Mouse (Mus musculus) liver, embryonic 11.5 days (tissue): ENCODE measurements around the gene BC049352. TPM values are rescaled to one million over a fixed set of nuclear protein-coding genes. Genes with fewer than 3 reads are reported as not detected.

Source experiments
- ATAC-seq: fragments of 200-750 bp; cut with Nextera tagmentation; replicated peaks from 2 replicates; pipeline ENCODE4 v1.8.0; 2017; ENCODE audit warnings: moderate number of reproducible peaks, mild to moderate bottlenecking, moderate TSS enrichment, moderate library complexity; ENCODE audit not compliant: low FRiP score
- DNase-seq: peaks from one replicate; pipeline ENCODE4 v3.0.0-alpha.2; 2017; ENCODE audit warnings: low spot score
- H3K27ac ChIP-seq: fragments of 300-500 bp; sonication (generic); 2 replicates; pipeline ENCODE4 v1.5.1; 2014; ENCODE audit warnings: mild to moderate bottlenecking, low read depth, low read length, control low read depth
- H3K27me3 ChIP-seq: fragments of 300-500 bp; sonication (generic); replicated peaks from 2 replicates; pipeline ENCODE4 v1.6.1; 2014; ENCODE audit warnings: low read length, mixed read lengths; ENCODE audit not compliant: control insufficient read depth, insufficient read depth
- H3K36me3 ChIP-seq: fragments of 300-500 bp; sonication (generic); 2 replicates; pipeline ENCODE4 v1.6.1; 2014; ENCODE audit warnings: mild to moderate bottlenecking, low read length, moderate library complexity, mixed read lengths; ENCODE audit not compliant: control insufficient read depth, insufficient read depth
- H3K4me1 ChIP-seq: fragments of 300-500 bp; sonication (generic); replicated peaks from 2 replicates; pipeline ENCODE4 v1.6.1; 2014; ENCODE audit warnings: low read length, mixed read lengths; ENCODE audit not compliant: control insufficient read depth, insufficient read depth
- H3K4me2 ChIP-seq: fragments of 300-500 bp; sonication (generic); 2 replicates; pipeline ENCODE4 v1.6.1; 2014; ENCODE audit warnings: mild to moderate bottlenecking, control low read depth, moderate library complexity
- H3K4me3 ChIP-seq: fragments of 300-500 bp; sonication (generic); 2 replicates; pipeline ENCODE4 v1.5.1; 2014; ENCODE audit warnings: low read depth, low read length, control low read depth
- H3K9ac ChIP-seq: fragments of 300-500 bp; sonication (generic); 2 replicates; pipeline ENCODE4 v1.6.1; 2014; ENCODE audit warnings: low read depth, low read length, control low read depth
- H3K9me3 ChIP-seq: fragments of 300-500 bp; sonication (generic); 2 replicates; pipeline ENCODE4 v1.6.1; 2016; ENCODE audit warnings: low read length, inconsistent platforms, mixed read lengths; ENCODE audit not compliant: control insufficient read depth
- WGBS: fragments of 180-500 bp; shearing (Covaris S2); extraction: QIAGEN DNeasy Blood & Tissue Kit; methylation state at CpG from one replicate; pipeline ENCODE4 v1.1.7; 2014; 5-methylcytosine and 5-hydroxymethylcytosine counted together
- polyA plus RNA-seq: library from polyadenylated mRNA; unstranded; fragments of >200 nt; fragmentation: Nextera tagmentation; extraction: Ambion mirVana; gene quantifications from 2 replicates; pipeline ENCODE4 v1.2.1, GENCODE M21; 2014

The BC049352 gene
- polyA plus RNA-seq, 1 experiment from 2014 or later, result 0.15 TPM

- no peak overlapping the region for H3K27ac ChIP-seq
- peaks cover 57% of the 10 kb centered on the region for H3K27me3 ChIP-seq
- peak overlapping the region; percentile 30 for H3K4me3 ChIP-seq
- no peaks in the 10 kb centered on the region for H3K9me3 ChIP-seq
- 10% methylated on average over 27 of the region's 27 CpGs for whole genome bisulfite sequencing
- peak overlapping the region; percentile 56 for H3K4me2 ChIP-seq
- no peak overlapping the region for H3K9ac ChIP-seq
- H3K36me3 ChIP-seq, result no peaks in the 10 kb centered on the region
- no peak for DNase-seq
- no peaks in the 10 kb centered on the region for H3K4me1 ChIP-seq
- no peak for ATAC-seq
Observed at GRCm38 (mm10) chr9:45145533-45146266, 36.1 kb upstream of the BC049352 start.

DNA sequence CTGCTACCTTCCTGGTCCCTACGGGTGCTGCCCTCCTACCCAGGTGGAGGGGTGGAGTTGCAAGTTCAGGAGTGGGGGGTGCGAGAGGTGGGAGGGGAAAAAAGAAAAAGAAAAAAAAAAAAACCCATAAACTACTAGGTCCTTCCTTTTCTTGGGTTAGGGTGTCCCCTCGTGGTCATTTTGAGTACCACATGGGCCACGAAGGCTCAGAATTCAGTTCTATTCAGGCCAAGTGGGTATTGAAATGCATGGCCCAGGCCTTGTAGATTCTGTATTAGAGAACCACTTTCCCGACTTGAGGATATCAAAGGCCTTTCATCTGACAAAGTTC, 35.6 kb upstream of the BC049352 start:
- Histone ChIP-seq H3K4me1 (no peaks in the 10 kb centered on the region), H3K9ac (no peak overlapping the region), H3K4me2 (peak overlapping the region; percentile 56), H3K27me3 (peaks cover 54% of the 10 kb centered on the region), H3K27ac (no peak overlapping the region), H3K4me3 (peak overlapping the region; percentile 30), H3K36me3 (no peaks in the 10 kb centered on the region), H3K9me3 (no peaks in the 10 kb centered on the region)
- DNase-seq, result peak; percentile 48
- no peak for ATAC-seq
- whole genome bisulfite sequencing, result 5% methylated on average over 5 of the region's 5 CpGs

DNA sequence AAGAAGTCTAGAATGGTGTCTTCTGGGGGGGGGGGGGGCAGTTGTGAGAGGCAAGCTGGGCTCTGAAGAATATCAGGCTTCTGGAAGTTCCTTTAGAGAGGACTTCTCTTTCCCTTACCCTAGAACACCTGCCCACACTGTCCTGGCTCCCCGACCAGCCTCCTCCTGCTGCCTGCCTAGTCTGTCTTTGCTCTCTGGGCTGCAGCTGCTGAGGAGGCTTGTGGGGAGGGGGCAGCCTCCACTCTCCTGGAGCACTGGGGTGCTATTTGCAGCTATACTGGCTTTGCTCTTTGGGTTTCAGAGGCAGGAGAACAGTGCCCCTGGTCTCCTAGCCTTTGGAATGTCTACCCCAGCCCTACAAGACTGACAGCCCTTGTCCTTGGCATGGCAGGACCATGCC, 30.9 kb upstream of the BC049352 start:
- peaks cover 28% of the 10 kb centered on the region for H3K27me3 ChIP-seq
- ATAC-seq (no peak), DNase-seq (no peak)
- no peak overlapping the region for H3K4me2 ChIP-seq
- H3K4me3 ChIP-seq, result no peak overlapping the region
- no peak overlapping the region for H3K9ac ChIP-seq
- no peak overlapping the region for H3K27ac ChIP-seq
- no peaks in the 10 kb centered on the region for H3K36me3 ChIP-seq
- no peaks in the 10 kb centered on the region for H3K9me3 ChIP-seq
- 29% methylated on average over 1 of the region's 1 CpGs for WGBS
- H3K4me1 ChIP-seq, result no peaks in the 10 kb centered on the region

GRCm38 (mm10) chr9:45153361-45153760, 28.4 kb upstream of the BC049352 start:
- Histone ChIP-seq H3K4me1 (no peaks in the 10 kb centered on the region), H3K9me3 (no peaks in the 10 kb centered on the region), H3K36me3 (no peaks in the 10 kb centered on the region), H3K27ac (no peak overlapping the region), H3K9ac (no peak overlapping the region), H3K4me3 (no peak overlapping the region), H3K4me2 (no peak overlapping the region), H3K27me3 (peaks cover 14% of the 10 kb centered on the region)
- 75% methylated on average over 7 of the region's 7 CpGs for WGBS
- ATAC-seq (no peak), DNase-seq (no peak)

DNA sequence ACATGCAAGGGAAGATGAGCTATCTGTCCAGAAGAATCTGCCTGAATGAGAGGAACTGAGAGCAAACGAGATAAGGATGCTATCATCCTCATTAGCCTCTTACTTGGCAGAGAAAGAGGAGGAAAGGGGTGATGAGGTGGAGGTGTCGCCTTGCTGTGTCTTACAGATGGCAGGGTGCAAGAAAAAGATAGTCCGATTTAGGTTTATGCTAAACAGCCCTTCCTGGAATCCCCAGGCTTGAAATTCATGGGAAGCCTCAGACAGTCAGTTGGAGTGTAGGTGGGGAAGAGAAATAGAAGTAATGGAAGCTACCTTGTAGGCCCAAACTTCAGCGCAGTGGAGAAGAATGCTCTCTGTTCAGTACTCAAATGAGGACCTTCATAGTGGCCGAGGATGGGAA, 13.9 kb upstream of the BC049352 start:
- no peaks in the 10 kb centered on the region for H3K27me3 ChIP-seq
- no peak for DNase-seq
- H3K9ac ChIP-seq, result no peak overlapping the region
- peaks cover 2% of the 10 kb centered on the region; the same call in 1 of the 2 replicates for H3K9me3 ChIP-seq
- H3K4me3 ChIP-seq, result no peak overlapping the region
- 62% methylated on average over 5 of the region's 5 CpGs for WGBS
- no peak for ATAC-seq
- H3K27ac ChIP-seq, result no peak overlapping the region
- H3K4me1 ChIP-seq, result no peaks in the 10 kb centered on the region
- H3K36me3 ChIP-seq, result no peaks in the 10 kb centered on the region
- no peak overlapping the region for H3K4me2 ChIP-seq

GRCm38 (mm10) chr9:45170150-45170549, 11.7 kb upstream of the BC049352 start:
- H3K27me3 ChIP-seq, result no peaks in the 10 kb centered on the region
- no peak overlapping the region for H3K4me2 ChIP-seq
- no peaks in the 10 kb centered on the region for H3K36me3 ChIP-seq
- DNase-seq (no peak), ATAC-seq (no peak)
- no peak overlapping the region for H3K27ac ChIP-seq
- H3K9me3 ChIP-seq, result peaks cover 2% of the 10 kb centered on the region; the same call in 1 of the 2 replicates
- H3K9ac ChIP-seq, result no peak overlapping the region
- no peak overlapping the region for H3K4me3 ChIP-seq
- H3K4me1 ChIP-seq, result no peaks in the 10 kb centered on the region
- 79% methylated on average over 5 of the region's 5 CpGs for WGBS

- Histone ChIP-seq H3K4me2 (no peak overlapping the region), H3K4me3 (no peak overlapping the region), H3K36me3 (no peaks in the 10 kb centered on the region), H3K9me3 (peaks cover 2% of the 10 kb centered on the region; the same call in 1 of the 2 replicates), H3K4me1 (no peaks in the 10 kb centered on the region), H3K27ac (no peak overlapping the region), H3K9ac (no peak overlapping the region), H3K27me3 (no peaks in the 10 kb centered on the region)
- 60% methylated on average over 1 of the region's 1 CpGs for WGBS
- ATAC-seq, result no peak; the same call in 1 of the 2 replicates
- DNase-seq, result no peak
Observed at GRCm38 (mm10) chr9:45171073-45171610, 10.7 kb upstream of the BC049352 start.

DNA sequence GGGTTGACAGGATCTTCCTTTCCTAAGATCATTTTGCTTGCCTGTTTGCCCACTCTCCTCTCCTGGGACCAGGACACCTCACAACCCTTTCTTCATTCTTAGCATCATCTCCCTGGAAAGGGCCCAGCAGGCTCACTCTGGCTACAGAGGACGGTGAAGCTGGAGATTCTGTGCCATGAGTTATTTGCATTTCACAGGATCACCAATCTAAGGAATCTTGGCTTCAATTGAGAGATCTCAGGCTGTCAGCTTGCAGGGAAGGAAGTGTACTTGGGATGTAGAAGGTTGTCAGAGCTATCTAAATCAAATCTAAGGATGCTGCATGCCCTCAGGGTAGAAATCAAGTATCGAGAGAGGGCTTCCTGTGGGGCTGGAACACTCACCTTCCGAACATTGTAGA, 8.3 kb upstream of the BC049352 start:
- H3K9me3 ChIP-seq, result peaks cover 2% of the 10 kb centered on the region; the same call in 1 of the 2 replicates
- no peak overlapping the region for H3K4me3 ChIP-seq
- DNase-seq (no peak), ATAC-seq (no peak)
- H3K27me3 ChIP-seq, result no peaks in the 10 kb centered on the region
- H3K4me2 ChIP-seq, result no peak overlapping the region
- no peaks in the 10 kb centered on the region for H3K36me3 ChIP-seq
- H3K27ac ChIP-seq, result no peak overlapping the region
- WGBS, result 66% methylated on average over 3 of the region's 3 CpGs
- no peak overlapping the region for H3K9ac ChIP-seq
- H3K4me1 ChIP-seq, result no peaks in the 10 kb centered on the region

- H3K4me2 ChIP-seq, result no peak overlapping the region
- no peaks in the 10 kb centered on the region for H3K36me3 ChIP-seq
- H3K9ac ChIP-seq, result no peak overlapping the region
- H3K4me1 ChIP-seq, result no peaks in the 10 kb centered on the region
- H3K4me3 ChIP-seq, result no peak overlapping the region
- ATAC-seq, result no peak
- H3K27ac ChIP-seq, result no peak overlapping the region
- no peaks in the 10 kb centered on the region for H3K9me3 ChIP-seq
- H3K27me3 ChIP-seq, result 0 out of 2 replicates have a peak, but pooled peaks cover 4% of the 10 kb centered on the region
- DNase-seq, result no peak
- 79% methylated on average over 5 of the region's 5 CpGs for WGBS
Observed at GRCm38 (mm10) chr9:45179282-45179681, 2.5 kb upstream of the BC049352 start.
